Mouse (Mus musculus) intestine, embryonic 16.5 days (tissue): ENCODE data around the gene Kcnc2. TPM values are rescaled to one million over a fixed set of nuclear protein-coding genes. Genes with fewer than 3 reads are reported as not detected.
"Not testable (repeated sequence)": the region's sequence is repeated elsewhere in the genome, so short reads cannot be mapped to it uniquely, and the experiment has no call there.

Experiments
- ATAC-seq: fragments of 200-750 bp; cut with Nextera tagmentation; 2 replicates; pipeline ENCODE4 v1.8.0; 2017; ENCODE audit warnings: moderate TSS enrichment, moderate library complexity
- H3K27ac ChIP-seq: fragments of 300-500 bp; sonication (generic); 2 replicates; pipeline ENCODE4 v1.5.1; 2014; ENCODE audit warnings: mild to moderate bottlenecking, low read length
- H3K27me3 ChIP-seq: fragments of 300-500 bp; sonication (generic); replicated peaks from 2 replicates; pipeline ENCODE4 v1.6.1; 2014; ENCODE audit warnings: low read length, control low read depth, mixed read lengths; ENCODE audit not compliant: control insufficient read depth, insufficient read depth
- H3K36me3 ChIP-seq: fragments of 300-500 bp; sonication (generic); 2 replicates; pipeline ENCODE4 v1.6.1; 2014; ENCODE audit warnings: low read length, control low read depth; ENCODE audit not compliant: control insufficient read depth, insufficient read depth
- H3K4me1 ChIP-seq: fragments of 300-500 bp; sonication (generic); 2 replicates; pipeline ENCODE4 v1.6.1; 2014; ENCODE audit warnings: low read length, control low read depth, mixed read lengths; ENCODE audit not compliant: control insufficient read depth, insufficient read depth
- H3K4me2 ChIP-seq: fragments of 300-500 bp; sonication (generic); 2 replicates; pipeline ENCODE4 v1.6.1; 2014; ENCODE audit warnings: low read depth, low read length, control low read depth
- H3K4me3 ChIP-seq: fragments of 300-500 bp; sonication (generic); 2 replicates; pipeline ENCODE4 v1.5.1; 2014; ENCODE audit warnings: mild to moderate bottlenecking, low read length
- H3K9ac ChIP-seq: fragments of 300-500 bp; sonication (generic); 2 replicates; pipeline ENCODE4 v1.6.1; 2014; ENCODE audit warnings: low read depth, low read length
- H3K9me3 ChIP-seq: fragments of 300-500 bp; sonication (generic); 2 replicates; pipeline ENCODE4 v1.6.1; 2016; ENCODE audit warnings: low read length, control low read depth; ENCODE audit not compliant: control insufficient read depth
- WGBS: fragments of 180-500 bp; shearing (Covaris S2); extraction: QIAGEN DNeasy Blood & Tissue Kit; methylation state at CpG from one replicate; pipeline ENCODE4 v1.1.7; 2014; 5-methylcytosine and 5-hydroxymethylcytosine counted together
- polyA plus RNA-seq: library from polyadenylated mRNA; unstranded; fragments of >200 nt; fragmentation: Nextera tagmentation; extraction: Ambion mirVana; gene quantifications from 2 replicates; pipeline ENCODE4 v1.2.1, GENCODE M21; 2015

Kcnc2 gene
- polyA plus RNA-seq: 0.28 and 0.80 TPM in 2 replicates

DNA sequence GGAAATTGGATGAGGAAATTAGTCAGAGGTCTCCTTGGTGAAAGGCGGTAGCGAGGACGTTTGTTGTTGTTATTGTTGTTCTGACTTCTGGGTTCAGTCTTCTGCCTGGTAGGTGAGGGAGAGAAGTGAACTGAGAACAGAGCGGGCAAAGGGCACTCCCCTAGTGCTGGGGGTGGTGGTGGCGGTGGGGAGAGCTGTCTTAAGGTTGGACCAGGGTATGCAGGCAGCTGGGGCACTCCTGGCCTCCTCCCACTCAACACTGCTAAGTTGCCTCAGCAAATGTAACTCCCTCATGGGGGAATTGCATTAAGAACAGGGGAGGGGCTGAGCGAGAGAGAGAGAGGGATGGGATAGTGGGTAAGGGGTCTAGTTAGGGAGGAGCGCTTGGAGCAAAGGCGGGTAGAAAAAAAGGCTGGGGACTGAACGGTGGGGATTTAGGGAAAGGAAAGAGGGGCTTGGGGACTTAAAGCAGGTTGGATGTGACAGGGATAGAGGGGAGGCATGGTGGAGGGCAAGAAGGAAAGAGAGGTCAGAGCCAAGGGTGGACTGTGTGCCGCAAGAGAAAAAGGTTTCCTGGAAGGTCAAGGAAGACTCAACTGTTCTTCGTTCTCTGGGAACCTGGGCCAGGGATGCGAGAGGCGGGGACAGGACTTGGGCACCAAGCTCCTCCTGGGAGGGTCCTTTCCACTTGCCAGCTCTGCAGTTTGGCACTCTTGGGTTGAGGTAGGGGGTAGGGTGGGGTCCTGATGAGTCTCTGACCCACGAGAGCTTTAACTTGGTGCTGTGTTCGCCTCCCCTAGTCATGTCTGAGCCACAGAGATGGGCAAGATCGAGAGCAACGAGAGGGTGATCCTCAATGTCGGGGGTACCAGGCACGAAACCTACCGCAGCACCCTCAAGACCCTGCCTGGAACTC, at the start of gene Kcnc2:
Gene Kcnc2 (plus strand): TSS at position 235 of the 916 bp plus-strand sequence.
- ATAC-seq: peak; percentile 47
- H3K9ac ChIP-seq: peak within 1 kb of the TSS; percentile 62
- WGBS: 4% methylated on average over 20 of the region's 20 CpGs
- H3K4me2 ChIP-seq: peak within 1 kb of the TSS; percentile 88
- peaks cover 18% of the 10 kb centered on the region for H3K4me1 ChIP-seq
- H3K27me3 ChIP-seq: peaks cover 30% of the 10 kb centered on the region
- no peaks in the 10 kb centered on the region for H3K36me3 ChIP-seq
- no peaks in the 10 kb centered on the region for H3K9me3 ChIP-seq
- H3K27ac ChIP-seq: no peak within 1 kb of the TSS
- peak within 1 kb of the TSS; percentile 52 for H3K4me3 ChIP-seq

DNA sequence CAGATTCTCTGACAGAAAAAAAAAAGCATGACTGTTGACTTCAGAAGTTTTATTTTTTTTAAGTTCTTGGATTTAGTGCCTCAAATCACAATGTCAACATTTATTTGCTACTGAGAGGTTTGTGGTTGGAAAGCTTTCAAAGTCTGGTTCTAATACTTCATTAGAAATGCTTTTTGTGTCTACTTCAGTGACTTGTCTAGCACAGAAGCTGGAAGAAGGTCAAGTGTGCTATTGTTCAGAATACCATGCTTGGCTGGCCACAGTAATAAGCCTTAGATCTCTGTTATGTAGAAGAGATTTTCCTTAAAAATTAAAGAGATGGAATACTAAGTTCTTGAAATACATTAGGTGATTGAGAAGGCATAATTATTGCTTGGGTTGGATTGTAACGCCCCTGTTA, 43.8 kb upstream of the Kcnc2 start:
- ATAC-seq: no peak
- no peaks in the 10 kb centered on the region for H3K9me3 ChIP-seq
- no peak overlapping the region for H3K27ac ChIP-seq
- no peak overlapping the region for H3K4me2 ChIP-seq
- no peaks in the 10 kb centered on the region for H3K4me1 ChIP-seq
- no peak overlapping the region for H3K4me3 ChIP-seq
- no peaks in the 10 kb centered on the region for H3K36me3 ChIP-seq
- H3K27me3 ChIP-seq: no peaks in the 10 kb centered on the region
- no peak overlapping the region for H3K9ac ChIP-seq
- WGBS: 67% methylated on average over 1 of the region's 1 CpGs

DNA sequence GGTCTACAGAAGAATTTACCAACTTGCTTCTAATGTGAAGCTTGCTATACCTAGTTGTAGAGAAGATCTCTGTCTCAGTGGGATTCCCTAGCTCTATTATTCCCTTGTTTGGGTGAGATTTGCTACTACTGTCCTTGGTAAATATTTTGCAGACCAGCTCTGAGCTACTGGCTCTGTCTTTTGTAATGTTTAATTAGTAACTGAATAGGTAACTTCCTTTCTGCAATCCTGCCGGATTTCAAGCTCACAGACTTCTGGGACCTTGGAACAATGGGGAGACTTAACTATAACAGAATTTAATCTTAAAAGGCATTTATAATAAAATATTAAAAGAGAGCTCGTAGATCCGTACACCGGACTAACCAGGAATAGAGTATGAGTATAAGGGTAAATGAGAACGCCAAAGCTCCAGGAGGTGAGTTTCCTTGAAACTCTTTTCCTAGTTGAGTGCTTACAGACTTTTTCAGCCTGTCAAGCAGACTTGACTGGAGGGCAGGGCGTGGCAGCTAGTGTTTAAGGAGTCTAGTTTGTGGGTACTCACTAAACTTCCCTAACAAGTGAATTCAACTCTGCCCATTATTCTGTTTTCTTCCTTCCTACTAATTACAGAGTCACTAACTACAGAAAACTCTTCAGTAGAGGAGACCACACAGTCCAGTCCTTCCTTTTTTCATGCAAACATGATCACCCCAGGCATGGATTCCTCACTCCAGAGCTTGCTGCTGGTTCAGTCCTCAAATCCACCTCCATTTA, 41.7 kb upstream of the Kcnc2 start:
- H3K27me3 ChIP-seq, ATAC-seq, H3K27ac ChIP-seq, H3K9ac ChIP-seq, H3K4me3 ChIP-seq, H3K4me2 ChIP-seq, H3K9me3 ChIP-seq, H3K36me3 ChIP-seq, H3K4me1 ChIP-seq: not testable (repeated sequence)
- 43% methylated on average over 6 of the region's 6 CpGs for WGBS

DNA sequence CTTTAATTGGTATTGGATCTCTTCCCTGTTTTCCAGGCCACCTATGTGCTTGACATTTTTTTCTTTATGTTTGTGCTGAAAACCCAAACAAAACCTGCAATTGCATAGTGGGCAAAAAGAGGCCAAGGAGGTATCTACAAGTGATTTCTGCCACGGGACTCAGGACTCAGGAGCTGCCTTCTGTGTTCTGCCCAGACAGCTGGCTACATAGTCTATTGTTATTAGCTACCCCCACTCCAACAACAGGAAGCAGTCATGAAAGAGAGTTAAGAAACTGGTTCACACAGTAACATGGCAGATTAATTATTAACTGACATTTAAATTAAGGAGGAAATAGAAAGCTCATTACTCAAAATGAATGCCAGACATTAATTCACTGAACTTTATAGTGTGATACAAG, 38.2 kb upstream of the Kcnc2 start:
- not testable (repeated sequence) for H3K27ac ChIP-seq, H3K4me1 ChIP-seq, H3K9ac ChIP-seq, H3K36me3 ChIP-seq, H3K9me3 ChIP-seq, ATAC-seq, H3K27me3 ChIP-seq, H3K4me3 ChIP-seq, H3K4me2 ChIP-seq
- 31% methylated on average over 1 of the region's 1 CpGs for WGBS

DNA sequence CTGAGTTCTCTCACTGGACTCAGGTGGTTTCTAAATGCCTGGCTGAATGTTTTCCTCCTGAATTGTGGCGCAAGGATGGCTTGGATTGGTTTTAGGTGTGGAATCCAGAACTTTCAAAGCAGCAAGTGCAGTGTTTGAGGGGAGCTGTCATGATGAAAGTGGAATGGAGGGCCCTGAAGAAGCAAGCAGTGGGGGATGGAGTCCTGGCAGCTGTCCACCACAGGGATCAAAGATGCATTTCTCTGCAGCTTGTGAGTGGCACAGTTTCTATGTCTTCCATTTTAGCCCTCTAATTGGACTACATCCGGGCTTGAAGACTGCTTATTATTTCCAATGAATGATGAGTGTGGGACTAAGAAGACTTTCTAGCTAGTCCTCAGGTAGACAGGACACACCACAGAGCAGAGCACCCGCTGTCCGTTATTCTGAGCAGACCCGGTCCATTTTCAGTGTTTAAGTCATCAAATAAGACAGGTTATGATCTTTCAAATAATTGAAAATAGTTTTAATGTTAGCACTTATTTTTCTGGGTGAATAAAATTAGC, 35.5 kb upstream of the Kcnc2 start:
- not testable (repeated sequence) for H3K9me3 ChIP-seq, H3K4me3 ChIP-seq, H3K27me3 ChIP-seq, H3K9ac ChIP-seq, H3K4me1 ChIP-seq, H3K4me2 ChIP-seq, H3K36me3 ChIP-seq, H3K27ac ChIP-seq, ATAC-seq
- 78% methylated on average over 5 of the region's 5 CpGs for WGBS

DNA sequence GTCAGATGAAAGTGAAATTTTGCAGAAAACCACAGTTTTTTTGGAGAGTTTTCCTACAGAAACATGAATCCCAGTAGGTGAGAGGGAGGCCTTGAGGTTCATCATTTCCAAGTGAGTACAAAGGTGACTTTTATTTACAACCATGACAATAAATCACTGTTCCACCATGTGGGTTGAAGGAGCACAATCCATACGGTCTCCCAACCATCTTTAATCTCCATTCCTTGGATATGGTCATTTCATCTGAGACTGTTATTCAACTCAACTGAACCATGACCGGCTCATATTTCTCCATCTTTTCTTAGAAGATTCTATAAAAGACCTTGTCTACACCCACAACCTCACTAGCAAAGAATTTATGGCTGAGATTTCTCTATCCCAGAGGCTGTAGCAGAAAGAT, 22.6 kb upstream of the Kcnc2 start:
- Histone ChIP-seq H3K9me3 (no peaks in the 10 kb centered on the region), H3K9ac (no peak overlapping the region), H3K4me1 (no peaks in the 10 kb centered on the region), H3K36me3 (no peaks in the 10 kb centered on the region), H3K4me2 (no peak overlapping the region), H3K27ac (no peak overlapping the region), H3K4me3 (no peak overlapping the region), H3K27me3 (no peaks in the 10 kb centered on the region)
- no peak for ATAC-seq
- 66% methylated on average over 2 of the region's 2 CpGs for WGBS

DNA sequence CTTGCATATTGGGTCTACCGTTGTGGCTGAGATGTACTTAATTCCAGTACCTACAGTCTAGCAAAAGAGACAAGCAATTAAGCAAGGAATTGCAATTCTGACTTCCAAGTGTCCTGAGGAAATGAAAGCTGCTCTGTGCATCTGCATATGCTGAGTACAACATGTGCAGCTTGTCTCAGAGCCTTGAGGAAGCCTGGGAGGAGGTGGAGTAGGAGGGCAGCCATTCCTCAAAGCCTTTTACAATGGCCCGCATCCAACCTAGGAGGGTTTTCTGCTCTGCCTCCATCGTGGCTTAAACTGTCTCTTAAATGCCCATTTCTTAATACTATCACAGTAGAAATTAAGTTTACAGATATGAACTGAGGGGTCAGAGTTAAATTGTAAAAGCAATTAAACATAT, 7.5 kb upstream of the Kcnc2 start:
- no peak for ATAC-seq
- Histone ChIP-seq H3K27me3 (0 out of 2 replicates have a peak, but pooled peaks cover 2% of the 10 kb centered on the region), H3K9ac (no peak overlapping the region), H3K4me2 (no peak overlapping the region), H3K27ac (no peak overlapping the region), H3K36me3 (no peaks in the 10 kb centered on the region), H3K4me1 (no peaks in the 10 kb centered on the region), H3K4me3 (no peak overlapping the region), H3K9me3 (no peaks in the 10 kb centered on the region)
- WGBS: 77% methylated on average over 3 of the region's 3 CpGs

DNA sequence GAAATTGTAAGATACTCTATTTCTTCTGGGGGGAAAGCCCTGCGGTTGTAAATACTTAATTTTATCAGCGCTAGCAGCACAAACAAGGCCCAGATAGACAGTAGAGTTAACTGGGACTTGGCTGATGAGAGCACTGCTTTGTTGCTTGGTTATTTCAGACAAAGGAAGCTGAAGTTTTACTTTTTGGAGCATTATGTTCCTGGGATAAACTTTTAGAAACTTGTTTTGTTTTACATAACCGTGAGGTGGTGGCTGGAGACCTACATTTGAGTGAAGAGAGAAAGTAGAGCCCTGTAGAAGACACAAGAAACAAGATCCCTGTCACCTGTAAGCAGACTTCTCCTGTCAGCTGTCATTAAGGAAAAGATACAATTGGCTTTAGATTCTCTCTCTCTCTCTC, 1.4 kb upstream of the Kcnc2 start:
- peaks cover 30% of the 10 kb centered on the region for H3K27me3 ChIP-seq
- WGBS: 73% methylated on average over 3 of the region's 3 CpGs
- no peak overlapping the region for H3K9ac ChIP-seq
- no peak overlapping the region for H3K27ac ChIP-seq
- no peaks in the 10 kb centered on the region for H3K9me3 ChIP-seq
- no peak for ATAC-seq
- no peak overlapping the region for H3K4me2 ChIP-seq
- no peaks in the 10 kb centered on the region for H3K36me3 ChIP-seq
- peaks cover 18% of the 10 kb centered on the region for H3K4me1 ChIP-seq
- no peak overlapping the region for H3K4me3 ChIP-seq
